ENCODE assay signal across 8 mouse cellular contexts in the genomic region with DNA sequence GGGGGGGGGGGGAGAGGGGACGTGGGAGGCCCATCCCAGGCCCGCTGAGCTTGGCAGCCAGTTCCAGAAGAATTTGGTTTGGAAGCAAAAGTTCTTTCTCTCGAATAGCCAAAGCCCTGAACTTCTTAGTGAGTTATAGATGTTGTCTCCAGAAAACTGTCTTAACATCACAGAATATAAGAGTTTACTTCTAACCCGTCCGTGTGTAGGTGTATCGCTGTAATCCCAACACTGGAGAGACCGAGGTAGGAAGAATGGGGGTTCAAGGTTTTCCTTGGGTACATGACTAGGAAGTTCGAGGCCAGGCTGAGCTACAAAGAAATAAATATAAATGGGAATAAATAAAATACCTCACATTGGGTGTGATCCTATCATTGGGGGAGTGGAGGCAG. TPM values are rescaled to one million over a fixed set of nuclear protein-coding genes. Genes with fewer than 3 reads are reported as not detected.
DNase-seq lines count a peak whose midpoint lies in the region; ATAC-seq and TF ChIP-seq lines count a peak whose summit lies in the region.

No protein-coding gene starts in this region.

- H3K9me3 ChIP-seq in heart, embryonic 14.5 days (ENCODE audit: control insufficient read depth, low read length) = no peaks in the 10 kb centered on the region
- no peaks in the 10 kb centered on the region for H3K9me3 ChIP-seq in embryonic facial prominence, embryonic 12.5 days
- H3K9me3 ChIP-seq in hindbrain, postnatal 0 days (ENCODE audit: low read length) = no peaks in the 10 kb centered on the region
- H3K9me3 ChIP-seq in midbrain, embryonic 16.5 days (replicated peaks; ENCODE audit: control insufficient read depth, low read length, poor library complexity, severe bottlenecking) = no peaks in the 10 kb centered on the region

- H3K36me3 ChIP-seq in heart, embryonic 14.5 days (ENCODE audit: control insufficient read depth, insufficient read depth, low read length) = peaks cover 9% of the 10 kb centered on the region
- H3K36me3 ChIP-seq in embryonic facial prominence, embryonic 12.5 days = 0 out of 2 replicates have a peak, but pooled peaks cover 3% of the 10 kb centered on the region
- no peaks in the 10 kb centered on the region for H3K36me3 ChIP-seq in hindbrain, postnatal 0 days (ENCODE audit: insufficient read depth, low read length)
- H3K36me3 ChIP-seq in midbrain, embryonic 16.5 days (ENCODE audit: control insufficient read depth, insufficient read depth, low read length) = no peaks in the 10 kb centered on the region

- H3K27ac ChIP-seq in heart, embryonic 14.5 days (replicated peaks in 1 of 2; ENCODE audit: control insufficient read depth in 1 of 2, insufficient read depth in 1 of 2, low read depth in 2 of 2, low read length in 2 of 2) = 0 out of 4 replicates have a peak overlapping the region, but pooled peaks of 1 of the 2 experiments have one; percentile 21
- no peak overlapping the region for H3K27ac ChIP-seq in embryonic facial prominence, embryonic 12.5 days
- no peak overlapping the region for H3K27ac ChIP-seq in hindbrain, postnatal 0 days
- no peak overlapping the region for H3K27ac ChIP-seq in midbrain, embryonic 16.5 days (ENCODE audit: low read length)

- H3K4me1 ChIP-seq in heart, embryonic 14.5 days (ENCODE audit: control insufficient read depth in 2 of 2, insufficient read depth in 2 of 2, low read length in 2 of 2) = peaks cover 2 to 9% of the 10 kb centered on the region in 2 experiments; a peak in 2 of 4 replicates
- peaks cover 9% of the 10 kb centered on the region for H3K4me1 ChIP-seq in embryonic facial prominence, embryonic 12.5 days
- peaks cover 7% of the 10 kb centered on the region for H3K4me1 ChIP-seq in hindbrain, postnatal 0 days (ENCODE audit: insufficient read depth, low read length)
- peaks cover 13% of the 10 kb centered on the region for H3K4me1 ChIP-seq in midbrain, embryonic 16.5 days (ENCODE audit: control insufficient read depth, insufficient read depth, low read length)

- no peak for DNase-seq in heart, adult 8-10 months (ENCODE audit: low spot score)
- no peak for DNase-seq in hindbrain, postnatal 0 days (ENCODE audit: low spot score)
- DNase-seq in retina, embryonic 14.5 days (ENCODE audit: low spot score) = no peak
- DNase-seq in spleen, adult 12 weeks (ENCODE audit: low spot score) = no peak
- no peak for DNase-seq in retina, postnatal 1 day

- TF ChIP-seq CTCF in hindbrain, postnatal 0 days (IDR thresholded peaks at IDR 0.05; ENCODE audit: low read depth) = no peak

- WGBS in heart, embryonic 14.5 days = 46% methylated on average over 7 of the region's 8 CpGs
- 52% methylated on average over 7 of the region's 8 CpGs for WGBS in embryonic facial prominence, embryonic 12.5 days
- 51% methylated on average over 7 of the region's 8 CpGs for WGBS in hindbrain, postnatal 0 days
- 47% methylated on average over 8 of the region's 8 CpGs for WGBS in midbrain, embryonic 16.5 days

- no peaks in the 10 kb centered on the region for H3K27me3 ChIP-seq in heart, embryonic 14.5 days (ENCODE audit: control insufficient read depth, insufficient read depth, low read length)
- no peaks in the 10 kb centered on the region for H3K27me3 ChIP-seq in embryonic facial prominence, embryonic 12.5 days
- H3K27me3 ChIP-seq in hindbrain, postnatal 0 days (ENCODE audit: insufficient read depth, low read length) = no peaks in the 10 kb centered on the region
- H3K27me3 ChIP-seq in midbrain, embryonic 16.5 days (ENCODE audit: control insufficient read depth, insufficient read depth, low read depth, low read length) = no peaks in the 10 kb centered on the region

- H3K9ac ChIP-seq in heart, embryonic 14.5 days (ENCODE audit: low read length) = peak overlapping the region; percentile 95; the same call in 1 of the 2 replicates
- H3K9ac ChIP-seq in embryonic facial prominence, embryonic 12.5 days = no peak overlapping the region
- no peak overlapping the region for H3K9ac ChIP-seq in hindbrain, postnatal 0 days (replicated peaks; ENCODE audit: low read length)
- no peak overlapping the region for H3K9ac ChIP-seq in midbrain, embryonic 16.5 days (ENCODE audit: low read depth, low read length)

- ATAC-seq in heart, embryonic 14.5 days (ENCODE audit: insufficient number of reproducible peaks, insufficient read depth, low FRiP score, low read depth) = no peak
- ATAC-seq in embryonic facial prominence, embryonic 12.5 days (ENCODE audit: insufficient number of reproducible peaks, insufficient read depth, low FRiP score, low TSS enrichment) = 0 out of 2 replicates have a peak, but pooled peaks have one; percentile 7
- peak; percentile 34 for ATAC-seq in hindbrain, postnatal 0 days
- ATAC-seq in midbrain, embryonic 16.5 days = peak; percentile 29

- peak overlapping the region; percentile 46 for H3K4me2 ChIP-seq in heart, embryonic 14.5 days (ENCODE audit: low read length)
- H3K4me2 ChIP-seq in embryonic facial prominence, embryonic 12.5 days (replicated peaks) = 0 out of 2 replicates have a peak overlapping the region, but pooled peaks have one; percentile 56
- peak overlapping the region; percentile 52; the same call in 1 of the 2 replicates for H3K4me2 ChIP-seq in hindbrain, postnatal 0 days (ENCODE audit: low read depth, low read length)
- H3K4me2 ChIP-seq in midbrain, embryonic 16.5 days (ENCODE audit: low read length) = peak overlapping the region; percentile 51; the same call in 1 of the 2 replicates

- H3K4me3 ChIP-seq in heart, embryonic 14.5 days (ENCODE audit: control insufficient read depth in 1 of 2, insufficient read depth in 1 of 2, low read depth in 1 of 2, low read length in 2 of 2) = peak overlapping the region in 1 of 2 experiments; percentile 86; a peak in 1 of 4 replicates
- H3K4me3 ChIP-seq in embryonic facial prominence, embryonic 12.5 days = peak overlapping the region; percentile 83
- H3K4me3 ChIP-seq in hindbrain, postnatal 0 days (ENCODE audit: low read length) = peak overlapping the region; percentile 75
- H3K4me3 ChIP-seq in midbrain, embryonic 16.5 days (ENCODE audit: low read depth, low read length) = peak overlapping the region; percentile 95

RNA-seq across cellular contexts. Expression of gene 1700021F05Rik, which starts 0.4 kb away (rescaled TPM):
- polyA plus RNA-seq in heart, embryonic 14.5 days (2014; fragmentation: Nextera tagmentation; extraction: Ambion mirVana) = 90.8 and 94.3 TPM in 2 replicates
- 100 to 1,000 TPM; 108 to 122 (median 117) TPM for total RNA-seq in heart, adult 8-10 months (2022)
- 59.2 and 60.0 TPM in 2 replicates for polyA plus RNA-seq in embryonic facial prominence, embryonic 12.5 days (2016; fragmentation: Nextera tagmentation; extraction: Ambion mirVana)
- total RNA-seq in hindbrain, postnatal 0 days (2014; rRNA removed) = 17.7 and 19.6 TPM in 2 replicates
- 77.1 and 80.3 TPM in 2 replicates for polyA plus RNA-seq in hindbrain, postnatal 0 days (2015; fragmentation: Nextera tagmentation; extraction: Ambion mirVana)
- 64.3 and 68.7 TPM in 2 replicates for polyA plus RNA-seq in midbrain, embryonic 16.5 days (2015; fragmentation: Nextera tagmentation; extraction: Ambion mirVana)

RNA-seq across cellular contexts. Expression of gene Gm9803, which starts 17.3 kb away (rescaled TPM):
- polyA plus RNA-seq in heart, embryonic 14.5 days (2014; fragmentation: Nextera tagmentation; extraction: Ambion mirVana) = 16.6 and 19.3 TPM in 2 replicates
- 10 to 100 TPM in 1 of 4 experiments, 1 to 10 TPM in 2, not detected in 1; 3.6 to 16.9 (median 7.9) TPM for total RNA-seq in heart, adult 8-10 months (2022)
- polyA plus RNA-seq in embryonic facial prominence, embryonic 12.5 days (2016; fragmentation: Nextera tagmentation; extraction: Ambion mirVana) = 10.2 and 14.4 TPM in 2 replicates
- total RNA-seq in hindbrain, postnatal 0 days (2014; rRNA removed) = 6.3 and 30.1 TPM in 2 replicates
- polyA plus RNA-seq in hindbrain, postnatal 0 days (2015; fragmentation: Nextera tagmentation; extraction: Ambion mirVana) = 18.1 and 18.9 TPM in 2 replicates
- polyA plus RNA-seq in midbrain, embryonic 16.5 days (2015; fragmentation: Nextera tagmentation; extraction: Ambion mirVana) = 16.6 and 23.4 TPM in 2 replicates

RNA-seq across cellular contexts. Expression of gene Cd24a, which starts 36.9 kb away (rescaled TPM):
- 80.4 and 81.2 TPM in 2 replicates for polyA plus RNA-seq in heart, embryonic 14.5 days (2014; fragmentation: Nextera tagmentation; extraction: Ambion mirVana)
- 10 to 100 TPM in 1 of 4 experiments, 1 to 10 TPM in 3; 2.2 to 12.2 (median 3.4) TPM for total RNA-seq in heart, adult 8-10 months (2022)
- 376 TPM in 2 replicates for polyA plus RNA-seq in embryonic facial prominence, embryonic 12.5 days (2016; fragmentation: Nextera tagmentation; extraction: Ambion mirVana)
- total RNA-seq in hindbrain, postnatal 0 days (2014; rRNA removed) = 322 and 324 TPM in 2 replicates
- polyA plus RNA-seq in hindbrain, postnatal 0 days (2015; fragmentation: Nextera tagmentation; extraction: Ambion mirVana) = 258 and 286 TPM in 2 replicates
- polyA plus RNA-seq in midbrain, embryonic 16.5 days (2015; fragmentation: Nextera tagmentation; extraction: Ambion mirVana) = 660 and 780 TPM in 2 replicates
